Comparison of ENCODE assay signal across 8 mouse cellular contexts in the genomic region with DNA sequence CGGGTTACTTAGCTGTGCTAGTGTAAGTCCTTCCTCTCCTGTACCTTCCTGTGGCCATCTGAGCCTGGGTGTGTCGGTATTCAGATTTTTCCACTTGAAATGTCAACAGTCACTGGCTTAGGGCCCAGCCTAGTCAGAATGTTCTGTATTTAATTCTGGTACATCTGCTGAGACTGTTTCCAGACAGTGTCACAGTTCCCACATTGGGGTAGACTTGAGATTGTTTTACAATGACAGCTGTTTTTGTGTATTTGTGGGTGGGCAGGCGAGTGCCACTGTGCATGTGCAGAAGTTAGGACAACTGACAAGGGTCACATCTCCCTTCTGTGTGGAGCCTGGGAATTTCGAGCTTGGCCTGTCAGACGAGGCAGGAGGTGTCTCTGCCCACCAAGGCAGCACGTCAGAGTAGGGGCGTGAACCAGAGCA. TPM values are rescaled to one million over a fixed set of nuclear protein-coding genes. Genes with fewer than 3 reads are reported as not detected.
A peak's percentile ranks its signal among the peaks of the same experiment; 100 is the strongest.
DNase-seq lines count a peak whose midpoint lies in the region; ATAC-seq and TF ChIP-seq lines count a peak whose summit lies in the region.

No protein-coding gene starts in this region.

- H3K36me3 ChIP-seq in forebrain, embryonic 14.5 days (ENCODE audit: control insufficient read depth, insufficient read depth, low read length): peaks cover 2% of the 10 kb centered on the region; the same call in 1 of the 2 replicates
- no peaks in the 10 kb centered on the region for H3K36me3 ChIP-seq in forebrain, embryonic 11.5 days (ENCODE audit: control insufficient read depth, insufficient read depth, low read length)
- H3K36me3 ChIP-seq in forebrain, postnatal 0 days (ENCODE audit: insufficient read depth): no peaks in the 10 kb centered on the region

- 76% methylated on average over 7 of the region's 7 CpGs for WGBS in forebrain, embryonic 14.5 days
- WGBS in forebrain, embryonic 11.5 days: 79% methylated on average over 7 of the region's 7 CpGs
- 56% methylated on average over 7 of the region's 7 CpGs for WGBS in forebrain, postnatal 0 days

- no peak for TF ChIP-seq CTCF in forebrain, postnatal 0 days (IDR thresholded peaks at IDR 0.05; ENCODE audit: low read depth)

- H3K4me1 ChIP-seq in forebrain, embryonic 14.5 days (ENCODE audit: control insufficient read depth, insufficient read depth, low read length): peaks cover 22% of the 10 kb centered on the region
- peaks cover 10% of the 10 kb centered on the region; the same call in 1 of the 2 replicates for H3K4me1 ChIP-seq in forebrain, embryonic 11.5 days (replicated peaks; ENCODE audit: control insufficient read depth, insufficient read depth, low read length)
- H3K4me1 ChIP-seq in forebrain, postnatal 0 days (ENCODE audit: insufficient read depth): peaks cover 13% of the 10 kb centered on the region

- peak overlapping the region; percentile 60; the same call in 1 of the 2 replicates for H3K4me2 ChIP-seq in forebrain, embryonic 14.5 days (ENCODE audit: low read length)
- no peak overlapping the region for H3K4me2 ChIP-seq in forebrain, embryonic 11.5 days (ENCODE audit: low read depth, low read length, severe bottlenecking)
- no peak overlapping the region for H3K4me2 ChIP-seq in forebrain, postnatal 0 days (ENCODE audit: low read depth)

- H3K4me3 ChIP-seq in forebrain, embryonic 14.5 days (ENCODE audit: low read depth, low read length): no peak overlapping the region
- no peak overlapping the region for H3K4me3 ChIP-seq in forebrain, embryonic 11.5 days (ENCODE audit: low read depth, low read length)
- H3K4me3 ChIP-seq in forebrain, postnatal 0 days (ENCODE audit: low read depth, low read length): no peak overlapping the region

- H3K9ac ChIP-seq in forebrain, embryonic 14.5 days (ENCODE audit: low read length): peak overlapping the region; percentile 32; the same call in 1 of the 2 replicates
- no peak overlapping the region for H3K9ac ChIP-seq in forebrain, embryonic 11.5 days (ENCODE audit: low read length)
- H3K9ac ChIP-seq in forebrain, postnatal 0 days: no peak overlapping the region

- ATAC-seq in forebrain, embryonic 14.5 days: no peak
- no peak for ATAC-seq in forebrain, embryonic 11.5 days (replicated peaks; ENCODE audit: low FRiP score)
- peak; percentile 37; the same call in 1 of the 2 replicates for ATAC-seq in monocyte, adult 5-6 weeks (replicated peaks; ENCODE audit: insufficient number of reproducible peaks, low FRiP score, low TSS enrichment, poor library complexity, severe bottlenecking)
- no peak for ATAC-seq in granulocyte monocyte progenitor cell, adult 5-6 weeks (replicated peaks; ENCODE audit: poor library complexity, severe bottlenecking)
- ATAC-seq in forebrain, postnatal 0 days: no peak

- no peak overlapping the region for H3K27ac ChIP-seq in forebrain, embryonic 14.5 days (ENCODE audit: low read depth, low read length)
- no peak overlapping the region for H3K27ac ChIP-seq in forebrain, embryonic 11.5 days (ENCODE audit: low read depth, low read length)
- no peak overlapping the region for H3K27ac ChIP-seq in forebrain, postnatal 0 days (ENCODE audit: low read depth, low read length)

- no peaks in the 10 kb centered on the region for H3K27me3 ChIP-seq in forebrain, embryonic 14.5 days (replicated peaks; ENCODE audit: control insufficient read depth, insufficient read depth, low read length)
- no peaks in the 10 kb centered on the region for H3K27me3 ChIP-seq in forebrain, embryonic 11.5 days (ENCODE audit: control insufficient read depth, insufficient read depth, low read length)
- no peaks in the 10 kb centered on the region for H3K27me3 ChIP-seq in forebrain, postnatal 0 days (ENCODE audit: insufficient read depth, low read length)

- no peaks in the 10 kb centered on the region for H3K9me3 ChIP-seq in forebrain, embryonic 14.5 days (replicated peaks; ENCODE audit: control insufficient read depth, low read length)
- H3K9me3 ChIP-seq in forebrain, embryonic 11.5 days (ENCODE audit: control insufficient read depth, low read length): no peaks in the 10 kb centered on the region
- no peaks in the 10 kb centered on the region for H3K9me3 ChIP-seq in forebrain, postnatal 0 days (ENCODE audit: low read length)

- DNase-seq in forebrain, embryonic 14.5 days (ENCODE audit: low spot score): no peak
- DNase-seq in forebrain, embryonic 11.5 days (ENCODE audit: low spot score): no peak
- peak; percentile 47 to 59 for DNase-seq in right cerebral cortex, adult 2 months (ENCODE audit: low spot score in 2 of 2)
- no peak for DNase-seq in right cerebral cortex, postnatal 14 days
- DNase-seq in layer of hippocampus, adult 8-10 months (ENCODE audit: low spot score in 2 of 2): peak; percentile 68 to 71
- no peak for DNase-seq in forebrain, postnatal 0 days

RNA-seq across cellular contexts. Expression of a gene that starts 2.5 kb away (rescaled TPM):
- polyA plus RNA-seq in forebrain, embryonic 14.5 days (2014; fragmentation: Nextera tagmentation; extraction: Ambion mirVana): 72.6 and 73.6 TPM in 2 replicates
- 76.7 and 78.1 TPM in 2 replicates for polyA plus RNA-seq in forebrain, embryonic 11.5 days (2014; fragmentation: Nextera tagmentation; extraction: Ambion mirVana)
- total RNA-seq in layer of hippocampus, adult 8-10 months (2022): 10 to 100 TPM; 64.2 to 89.9 (median 76.6) TPM
- total RNA-seq in monocyte, adult 5-6 weeks (2017): 60.6 to 127 TPM (median 70.3 TPM) in 3 replicates
- 39.6 and 42.0 TPM in 2 replicates for total RNA-seq in granulocyte monocyte progenitor cell, adult 5-6 weeks (2014; fragmentation: Nextera tagmentation)
- total RNA-seq in granulocyte monocyte progenitor cell, adult 5-6 weeks (2017): 29.5 and 53.3 TPM in 2 replicates
- 41.7 and 45.3 TPM in 2 replicates for total RNA-seq in forebrain, postnatal 0 days (2014; rRNA removed)
- polyA plus RNA-seq in forebrain, postnatal 0 days (2015; fragmentation: Nextera tagmentation; extraction: Ambion mirVana): 74.9 and 80.3 TPM in 2 replicates

RNA-seq across cellular contexts. Expression of a gene that starts 18.6 kb away (rescaled TPM):
- 1.7 and 16.2 TPM in 2 replicates for polyA plus RNA-seq in forebrain, embryonic 14.5 days (2014; fragmentation: Nextera tagmentation; extraction: Ambion mirVana)
- polyA plus RNA-seq in forebrain, embryonic 11.5 days (2014; fragmentation: Nextera tagmentation; extraction: Ambion mirVana): not detected in 2 replicates
- total RNA-seq in layer of hippocampus, adult 8-10 months (2022): 10 to 100 TPM in 3 of 4 experiments, 1 to 10 TPM in 1; 7.6 to 33.3 (median 12.1) TPM
- 1.7 to 5.5 TPM in 2 of 3 replicates, not detected in the other for total RNA-seq in monocyte, adult 5-6 weeks (2017)
- total RNA-seq in granulocyte monocyte progenitor cell, adult 5-6 weeks (2014; fragmentation: Nextera tagmentation): not detected in 2 replicates
- total RNA-seq in granulocyte monocyte progenitor cell, adult 5-6 weeks (2017): 1.6 TPM in 1 of 2 replicates, not detected in the other
- not detected in 2 replicates for total RNA-seq in forebrain, postnatal 0 days (2014; rRNA removed)
- polyA plus RNA-seq in forebrain, postnatal 0 days (2015; fragmentation: Nextera tagmentation; extraction: Ambion mirVana): 27.7 and 33.6 TPM in 2 replicates

RNA-seq across cellular contexts. Expression of a gene that starts 18.7 kb away (rescaled TPM):
- polyA plus RNA-seq in forebrain, embryonic 14.5 days (2014; fragmentation: Nextera tagmentation; extraction: Ambion mirVana): 277 and 308 TPM in 2 replicates
- polyA plus RNA-seq in forebrain, embryonic 11.5 days (2014; fragmentation: Nextera tagmentation; extraction: Ambion mirVana): 336 and 367 TPM in 2 replicates
- total RNA-seq in layer of hippocampus, adult 8-10 months (2022): 100 to 1,000 TPM; 144 to 152 (median 147) TPM
- total RNA-seq in monocyte, adult 5-6 weeks (2017): 84.2 to 128 TPM (median 126 TPM) in 3 replicates
- total RNA-seq in granulocyte monocyte progenitor cell, adult 5-6 weeks (2014; fragmentation: Nextera tagmentation): 60.0 and 78.8 TPM in 2 replicates
- 197 and 205 TPM in 2 replicates for total RNA-seq in granulocyte monocyte progenitor cell, adult 5-6 weeks (2017)
- total RNA-seq in forebrain, postnatal 0 days (2014; rRNA removed): 270 and 305 TPM in 2 replicates
- 381 and 398 TPM in 2 replicates for polyA plus RNA-seq in forebrain, postnatal 0 days (2015; fragmentation: Nextera tagmentation; extraction: Ambion mirVana)

RNA-seq across cellular contexts. Expression of a gene that starts 43.1 kb away (rescaled TPM):
- polyA plus RNA-seq in forebrain, embryonic 14.5 days (2014; fragmentation: Nextera tagmentation; extraction: Ambion mirVana): 74.1 and 85.5 TPM in 2 replicates
- 69.0 and 73.8 TPM in 2 replicates for polyA plus RNA-seq in forebrain, embryonic 11.5 days (2014; fragmentation: Nextera tagmentation; extraction: Ambion mirVana)
- total RNA-seq in layer of hippocampus, adult 8-10 months (2022): 10 to 100 TPM; 79.3 to 96.1 (median 86.9) TPM
- 79.9 to 128 TPM (median 104 TPM) in 3 replicates for total RNA-seq in monocyte, adult 5-6 weeks (2017)
- 36.6 and 39.0 TPM in 2 replicates for total RNA-seq in granulocyte monocyte progenitor cell, adult 5-6 weeks (2014; fragmentation: Nextera tagmentation)
- 34.6 and 37.0 TPM in 2 replicates for total RNA-seq in granulocyte monocyte progenitor cell, adult 5-6 weeks (2017)
- total RNA-seq in forebrain, postnatal 0 days (2014; rRNA removed): 69.6 and 98.3 TPM in 2 replicates
- 67.1 and 74.2 TPM in 2 replicates for polyA plus RNA-seq in forebrain, postnatal 0 days (2015; fragmentation: Nextera tagmentation; extraction: Ambion mirVana)

Comparison
In these comparisons a context has a peak if more than half of its experiments do, and no peak if none do; other contexts are left out.
1. DNase-seq: peak in right cerebral cortex, adult 2 months (2 of 2) and layer of hippocampus, adult 8-10 months (2 of 2); none in forebrain, embryonic 14.5 days (single experiment), forebrain, embryonic 11.5 days (single experiment), right cerebral cortex, postnatal 14 days (single experiment) and forebrain, postnatal 0 days (single experiment).